Mouse (Mus musculus): Measurements from ENCODE around the gene Zfp612.

- TF ChIP-seq CTCF (IDR thresholded peaks at IDR 0.05) (no peak), EP300 (IDR thresholded peaks at IDR 0.05) (no peak)
Measured at GRCm38 (mm10) chr8:110064161-110064560, 15.4 kb upstream of the Zfp612 start.

All from lung, postnatal 0 days (tissue).